Mouse (Mus musculus): ENCODE data around the gene Rps17. TPM values are rescaled to one million over a fixed set of nuclear protein-coding genes. Genes with fewer than 3 reads are reported as not detected.

Gene Rps17
- polyA plus RNA-seq, 1 experiment from 2014 or later, result 703 TPM

GRCm38 (mm10) chr7:81295169-81295568 lies 49.9 kb downstream of the Rps17 start:
- no peak for TF ChIP-seq CTCF (IDR thresholded peaks at IDR 0.05; ENCODE audit: low read depth)
- Histone ChIP-seq H3K4me2 (replicated peaks; ENCODE audit: low read depth) (no peak overlapping the region), H3K4me3 (ENCODE audit: low read depth, low read length) (no peak overlapping the region), H3K27me3 (replicated peaks; ENCODE audit: control insufficient read depth, insufficient read depth, low read length) (no peaks in the 10 kb centered on the region), H3K9ac (ENCODE audit: low read depth, low read length) (no peak overlapping the region), H3K9me3 (ENCODE audit: control insufficient read depth) (no peaks in the 10 kb centered on the region), H3K27ac (ENCODE audit: low read depth, low read length) (no peak overlapping the region), H3K36me3 (ENCODE audit: control insufficient read depth, insufficient read depth) (no peaks in the 10 kb centered on the region), H3K4me1 (replicated peaks; ENCODE audit: control insufficient read depth, insufficient read depth, low read length) (no peaks in the 10 kb centered on the region)
- no peak for ATAC-seq
- WGBS, result 89% methylated on average over 2 of the region's 2 CpGs

Other genes with a start within 250 kb of the Rps17 start
- gene Slc28a1, start 230.5 kb downstream of the Rps17 start, polyA plus RNA-seq (2015; fragmentation: Nextera tagmentation; extraction: Ambion mirVana), result 0.59 and 1.0 TPM in 2 replicates
- gene Pde8a, start 131.7 kb downstream of the Rps17 start, polyA plus RNA-seq (2015; fragmentation: Nextera tagmentation; extraction: Ambion mirVana), result 3.6 and 3.8 TPM in 2 replicates
- gene Cpeb1, start 110.2 kb upstream of the Rps17 start, polyA plus RNA-seq (2015; fragmentation: Nextera tagmentation; extraction: Ambion mirVana), result 1.4 TPM in 2 replicates
- gene Ap3b2, start 148.7 kb upstream of the Rps17 start, polyA plus RNA-seq (2015; fragmentation: Nextera tagmentation; extraction: Ambion mirVana), result 2.3 and 2.7 TPM in 2 replicates
- not detected in 2 replicates for gene BC048679, start 153.0 kb upstream of the Rps17 start, polyA plus RNA-seq (2015; fragmentation: Nextera tagmentation; extraction: Ambion mirVana)
- gene Fsd2, start 221.7 kb upstream of the Rps17 start, polyA plus RNA-seq (2015; fragmentation: Nextera tagmentation; extraction: Ambion mirVana), result 0.05 and 0.08 TPM in 2 replicates
- 5.9 and 6.8 TPM in 2 replicates for gene Whamm, start 226.0 kb upstream of the Rps17 start, polyA plus RNA-seq (2015; fragmentation: Nextera tagmentation; extraction: Ambion mirVana)

All from intestine, postnatal 0 days (tissue).